Mouse (Mus musculus): ENCODE results near the gene Olfr969.
"Not testable (repeated sequence)": the region's sequence is repeated elsewhere in the genome, so short reads cannot be mapped to it uniquely, and the experiment has no call there.

Gene Olfr969

GRCm38 (mm10) chr9:39790558-39790957 lies at the start of gene Olfr969:
TSS of gene Olfr969 (plus strand) at chr9:39790945.
- no peak for DNase-seq (ENCODE audit: extremely low spot score, low read depth, low spot score)

GRCm38 (mm10) chr9:39745949-39746348 lies 44.8 kb upstream of the Olfr969 start, which contains the start of gene Olfr967:
TSS of gene Olfr967 (plus strand) at chr9:39746249.
- DNase-seq (ENCODE audit: extremely low spot score, low read depth, low spot score), result no peak

GRCm38 (mm10) chr9:39746428-39746827 lies 44.3 kb upstream of the Olfr969 start:
- no peak for DNase-seq (ENCODE audit: extremely low spot score, low read depth, low spot score)

GRCm38 (mm10) chr9:39783153-39783552 lies 7.6 kb upstream of the Olfr969 start, which contains the start of gene Olfr968:
TSS of gene Olfr968 (minus strand) at chr9:39783253.
- DNase-seq (ENCODE audit: extremely low spot score, low read depth, low spot score), result no peak

GRCm38 (mm10) chr9:39808560-39808959 lies 17.8 kb downstream of the Olfr969 start, which contains the start of gene Olfr970:
TSS of gene Olfr970 (plus strand) at chr9:39808860.
- DNase-seq (ENCODE audit: extremely low spot score, low read depth, low spot score), result no peak

GRCm38 (mm10) chr9:39836576-39836975 lies 45.8 kb downstream of the Olfr969 start, which contains the start of gene Olfr971:
TSS of gene Olfr971 (plus strand) at chr9:39836876.
- DNase-seq (ENCODE audit: extremely low spot score, low read depth, low spot score), result not testable (repeated sequence)

Data from hindlimb bud, embryonic 11.5 days (tissue).